Mouse (Mus musculus): Measurements from ENCODE around the gene Atxn7l1.

The Atxn7l1 gene

DNA sequence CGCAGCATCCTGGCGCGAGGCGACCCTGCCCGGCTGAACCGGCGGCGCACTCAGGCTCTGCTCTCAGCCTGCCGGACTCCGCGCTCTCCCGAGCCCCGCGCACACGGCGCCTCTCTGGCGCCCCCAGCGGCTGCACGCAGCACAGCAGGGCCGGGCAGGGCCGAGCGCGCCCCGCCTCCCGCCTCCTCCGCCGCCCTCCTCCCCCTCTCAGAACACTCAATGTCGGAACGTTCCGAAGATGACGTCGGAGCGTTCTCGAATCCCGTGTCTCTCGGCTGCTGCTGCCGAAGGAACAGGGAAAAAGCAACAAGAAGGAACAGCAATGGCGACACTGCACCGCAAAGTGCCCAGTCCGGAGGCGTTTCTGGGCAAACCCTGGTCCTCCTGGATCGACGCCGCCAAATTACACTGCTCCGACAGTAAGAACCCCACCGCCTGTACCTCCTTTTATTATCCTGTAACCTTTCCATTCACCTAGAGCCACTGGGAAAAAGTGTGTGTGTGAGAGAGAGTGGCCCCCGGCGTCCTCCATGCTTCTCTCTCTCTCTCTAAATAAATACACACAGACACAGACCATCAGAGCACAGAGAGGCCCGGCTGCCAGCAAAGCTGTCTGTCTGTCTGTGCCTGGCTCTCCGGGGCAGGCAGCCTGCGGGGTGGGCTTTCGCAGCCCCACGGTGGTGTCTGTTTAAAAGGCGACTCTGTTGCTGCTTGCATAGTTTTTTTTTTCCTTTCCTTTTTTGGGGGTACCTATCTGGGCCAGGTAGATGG lies at the start of gene Atxn7l1:
Atxn7l1 (plus strand) TSS at position 197 of the 771 bp plus-strand sequence.
- DNase-seq (ENCODE audit: low spot score in 2 of 2) = peak; percentile 76 to 93

DNA sequence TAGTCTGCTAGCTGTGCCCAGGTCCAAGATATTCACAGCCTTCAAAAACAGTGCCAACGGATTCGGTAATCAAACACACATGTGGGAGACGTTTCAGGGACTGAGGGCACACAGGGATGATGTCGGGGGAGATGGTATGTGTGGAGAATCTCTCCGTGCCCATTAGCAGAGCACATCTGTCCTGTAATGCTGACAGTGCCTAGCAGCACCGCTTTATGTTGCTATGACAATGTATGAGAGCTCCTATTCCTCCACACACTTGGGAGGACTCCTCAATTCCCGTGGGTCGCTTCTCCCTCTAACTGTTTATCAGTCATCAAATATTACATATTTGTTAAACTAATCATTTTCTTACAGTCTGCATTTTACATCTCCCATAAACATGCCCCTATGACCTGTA lies 45.9 kb upstream of the Atxn7l1 start:
- no peak for DNase-seq (ENCODE audit: low spot score in 2 of 2)

DNA sequence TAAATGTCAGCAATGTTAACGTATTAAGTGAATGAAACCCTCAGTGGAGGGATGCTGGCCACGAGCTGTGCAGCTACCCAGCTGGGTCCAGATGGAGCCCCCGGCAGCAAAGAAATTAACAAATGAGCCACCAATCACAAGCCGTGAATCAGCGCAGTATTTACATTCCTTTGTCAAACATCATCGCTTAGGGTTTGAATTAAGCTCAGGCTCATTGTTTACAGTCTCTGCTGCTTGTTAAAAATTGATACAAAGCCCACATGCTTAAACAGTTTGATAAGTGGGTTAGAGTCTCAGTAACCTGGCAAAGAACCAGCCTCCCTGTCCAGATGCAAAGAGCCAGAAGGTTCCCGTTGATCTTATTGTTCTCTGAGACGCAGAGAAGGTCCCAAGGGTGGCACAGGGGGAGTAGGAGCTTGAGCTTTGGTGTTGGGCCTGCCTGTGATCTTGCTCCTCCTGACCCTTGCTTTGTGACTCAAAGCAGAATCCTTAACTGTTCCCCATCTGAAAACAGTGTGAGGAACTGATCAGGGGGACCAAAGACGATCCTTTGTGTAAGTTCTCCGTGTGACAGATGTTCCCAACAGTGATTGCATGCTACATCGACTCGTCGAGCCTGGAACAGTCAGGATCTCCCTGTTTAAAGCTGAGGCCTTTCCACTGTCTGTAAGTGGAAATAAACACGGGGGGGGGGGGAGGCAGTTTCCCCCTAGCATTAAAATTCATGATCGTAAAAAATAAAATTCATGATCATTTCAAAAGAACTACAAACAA lies 45.0 kb upstream of the Atxn7l1 start:
- no peak for DNase-seq (ENCODE audit: low spot score in 2 of 2)

DNA sequence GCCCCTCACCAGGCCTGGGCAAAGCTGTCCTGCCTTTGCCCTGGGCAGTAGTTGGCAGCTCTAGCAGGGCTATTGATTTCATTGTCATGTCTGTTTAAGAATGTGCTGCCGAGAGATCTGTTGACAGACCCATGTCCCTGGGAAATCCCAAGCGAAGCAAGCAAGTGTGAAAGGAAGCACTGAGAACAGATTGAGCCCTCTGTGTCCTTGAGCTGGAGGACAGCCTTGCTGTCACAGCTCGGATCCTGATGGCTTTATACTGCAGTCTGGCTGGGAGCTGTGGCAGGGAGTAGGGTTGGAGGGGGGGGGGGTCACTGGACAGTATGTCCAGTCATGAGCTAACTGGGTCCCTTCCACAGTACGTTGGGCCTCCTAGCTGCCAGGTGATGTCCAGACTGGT lies 41.8 kb upstream of the Atxn7l1 start:
- DNase-seq (ENCODE audit: low spot score in 2 of 2) = no peak

DNA sequence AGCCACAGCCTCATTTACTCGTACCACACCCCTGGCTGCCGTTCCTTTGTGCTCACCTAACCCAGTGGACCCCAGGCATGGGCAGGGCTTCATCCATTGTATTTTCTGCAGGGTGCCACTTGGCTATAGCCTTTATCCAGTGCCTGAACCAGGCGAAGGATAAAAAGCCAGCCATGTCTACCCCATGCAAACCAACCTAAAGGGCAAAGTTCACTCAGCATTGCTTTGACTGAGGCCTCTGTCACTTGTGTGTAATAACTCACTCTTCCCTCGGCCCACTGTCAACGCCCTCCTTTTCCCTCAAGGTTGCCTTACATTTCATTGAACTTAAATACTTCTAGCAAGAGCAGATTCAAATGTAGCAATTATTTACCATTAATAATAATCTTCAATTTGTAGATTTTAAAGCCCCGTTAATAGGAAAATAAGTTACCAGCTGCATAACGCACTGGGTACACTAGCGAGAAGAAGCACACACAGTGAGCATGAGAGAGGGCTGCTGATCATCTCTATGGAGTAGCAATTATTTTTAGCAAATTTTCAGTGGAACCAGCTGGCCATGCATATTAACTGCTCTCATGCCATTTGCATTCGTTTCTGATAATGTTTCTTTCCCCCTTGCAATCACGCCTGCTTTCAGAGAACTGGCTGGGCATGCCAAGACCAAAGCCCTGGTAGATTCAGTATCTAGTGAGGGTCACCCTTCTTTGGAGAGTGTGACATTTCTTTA lies 40.9 kb upstream of the Atxn7l1 start:
- no peak for DNase-seq (ENCODE audit: low spot score in 2 of 2)

DNA sequence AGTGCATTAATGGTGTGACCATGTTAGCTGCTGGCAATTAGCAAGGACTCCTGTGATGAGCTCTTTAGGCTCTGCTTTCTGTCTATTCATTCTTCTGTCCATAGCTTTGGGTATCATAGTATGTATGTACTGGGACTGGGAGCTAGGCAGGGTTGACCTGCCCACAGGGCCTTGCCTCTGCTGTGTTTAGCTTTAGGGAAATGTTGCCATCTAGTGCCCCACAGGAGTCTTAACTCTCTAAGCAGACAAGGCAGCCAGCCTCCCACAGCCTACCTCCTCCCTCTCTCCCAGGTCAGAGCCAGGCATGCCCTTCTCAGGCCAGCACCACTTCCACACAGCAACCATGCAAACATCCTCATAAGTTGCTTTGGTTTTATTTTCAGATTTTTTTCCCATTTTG lies 38.0 kb upstream of the Atxn7l1 start:
- DNase-seq (ENCODE audit: low spot score in 2 of 2) = peak in 1 of 2 experiments; percentile 34

DNA sequence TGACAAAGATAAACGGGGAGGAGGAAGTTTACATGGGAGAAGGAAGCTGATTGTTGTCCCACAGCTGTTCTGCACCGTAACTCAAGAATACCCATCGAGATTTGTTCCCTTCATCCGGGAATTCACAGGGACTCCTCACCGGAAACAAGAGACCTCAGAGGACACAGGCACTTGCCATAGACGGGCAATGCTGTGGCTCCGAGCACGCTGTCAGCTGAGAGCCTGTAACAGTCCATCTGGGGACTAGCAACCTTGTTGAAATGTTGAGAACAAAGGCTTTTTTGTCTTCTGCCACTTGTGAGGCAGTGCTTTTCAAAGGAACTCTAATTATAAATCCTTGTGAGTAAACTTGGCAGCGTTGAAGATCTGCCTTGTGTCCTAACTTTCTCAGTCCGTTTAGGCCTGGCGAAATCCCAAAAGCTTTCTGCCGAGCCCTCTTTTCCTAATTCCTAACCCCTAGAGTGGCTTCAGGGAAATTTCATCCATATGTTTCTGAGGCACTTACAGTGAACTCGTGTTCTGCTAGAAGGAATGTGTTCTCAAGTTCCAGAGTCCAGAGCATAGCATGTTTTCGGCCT lies 36.5 kb upstream of the Atxn7l1 start:
- DNase-seq (ENCODE audit: low spot score in 2 of 2) = peak; percentile 22 to 51

DNA sequence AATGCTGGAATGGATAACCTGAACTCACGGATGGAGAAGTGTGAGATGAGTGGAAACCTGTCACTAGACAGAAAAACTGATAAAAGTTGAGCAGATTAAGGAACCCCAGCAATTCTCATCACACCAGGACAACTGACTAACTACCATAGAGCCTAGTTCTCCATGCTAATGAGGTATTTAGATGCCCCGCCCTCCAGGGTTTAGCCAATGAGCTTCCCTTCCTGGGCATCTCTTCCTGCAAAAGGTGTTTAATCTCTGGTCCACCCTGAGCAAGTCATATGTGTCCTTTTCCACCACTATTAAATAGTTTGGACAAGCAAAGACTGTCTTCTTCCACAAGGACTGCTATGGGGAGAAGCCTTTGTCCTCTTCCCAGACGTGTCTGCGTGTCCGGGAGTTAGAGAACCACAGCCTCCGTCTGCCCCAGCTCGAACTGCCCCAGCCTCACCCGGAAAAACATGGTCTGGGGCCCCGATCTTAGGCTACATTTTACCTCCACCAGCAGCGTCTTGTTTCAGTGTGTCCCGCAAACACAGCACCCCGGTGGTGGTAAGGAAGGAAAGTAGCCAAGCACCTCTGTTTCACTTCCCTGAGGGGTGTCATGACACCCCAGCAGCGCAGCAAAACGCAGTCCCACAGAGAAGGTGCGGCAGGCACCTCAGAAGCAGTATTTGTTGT lies 28.7 kb upstream of the Atxn7l1 start:
- DNase-seq (ENCODE audit: low spot score in 2 of 2) = no peak

DNA sequence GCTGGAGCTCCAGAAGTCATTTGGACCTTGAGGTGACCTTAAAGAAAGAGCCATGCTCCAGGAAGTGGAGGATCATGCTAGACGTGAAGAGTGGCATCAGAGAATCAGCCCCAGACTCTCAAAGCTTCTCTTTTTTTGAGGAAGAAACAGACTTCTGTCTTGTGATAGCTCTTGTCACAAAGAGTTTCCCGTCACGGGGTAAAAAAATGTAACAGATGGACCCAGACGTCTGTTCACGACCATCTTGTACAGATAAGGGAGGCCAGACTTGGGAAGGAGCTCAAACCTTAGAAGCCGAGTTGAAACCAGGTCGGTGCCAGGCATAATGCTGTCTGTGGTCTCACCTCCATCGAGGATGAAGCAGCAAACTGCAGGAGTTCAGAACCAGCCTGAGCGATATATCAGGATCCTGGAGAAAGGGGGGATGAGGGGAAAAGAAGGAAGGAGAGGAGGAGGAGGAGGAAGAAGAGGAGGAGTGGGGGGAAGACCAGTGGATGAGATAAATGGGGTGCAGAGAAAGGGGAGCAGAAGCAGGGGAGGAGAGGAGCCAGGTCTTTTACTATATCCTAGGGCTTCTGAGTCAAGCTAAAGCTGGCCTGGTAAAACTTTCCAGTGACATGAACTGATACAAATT lies 21.8 kb upstream of the Atxn7l1 start:
- DNase-seq (ENCODE audit: low spot score in 2 of 2) = no peak

DNA sequence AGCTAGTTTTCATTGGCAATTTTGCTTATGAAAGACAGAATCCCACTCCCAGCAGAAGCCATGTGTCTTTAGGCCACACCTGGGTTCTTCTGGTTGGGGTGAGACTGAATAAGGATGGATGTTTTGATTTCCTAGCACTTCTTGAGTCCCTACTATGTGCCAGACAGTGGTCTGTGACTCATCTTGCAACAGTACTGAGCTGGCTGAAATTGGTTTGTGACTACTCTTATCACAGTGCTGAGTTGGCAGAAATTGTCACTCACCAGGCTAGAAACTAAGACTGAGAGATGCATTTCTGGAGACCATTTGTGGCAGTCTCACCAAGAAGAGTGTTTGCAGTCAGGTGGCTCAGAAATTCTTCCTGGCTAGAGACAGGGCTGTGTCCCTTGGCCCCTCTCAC lies 21.2 kb upstream of the Atxn7l1 start:
- DNase-seq (ENCODE audit: low spot score in 2 of 2) = no peak

DNA sequence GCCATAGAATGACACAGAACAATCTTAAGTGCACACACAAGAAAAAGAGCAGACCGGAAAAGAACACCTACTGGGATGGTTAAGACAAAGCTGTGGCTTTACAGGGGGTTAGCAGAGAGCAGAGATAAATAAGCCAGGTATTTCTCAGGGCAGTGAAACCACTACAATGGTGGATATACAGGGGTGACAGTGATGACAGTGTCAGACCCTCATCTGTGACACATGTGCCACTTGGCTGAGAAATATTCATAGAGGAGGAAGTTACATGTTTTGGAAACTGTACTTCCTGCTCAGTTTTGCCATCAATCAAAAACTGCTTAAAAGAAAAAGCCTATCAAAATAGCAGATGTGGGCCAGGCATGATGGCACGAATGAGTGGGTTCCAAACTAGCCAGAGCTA lies 19.4 kb upstream of the Atxn7l1 start:
- no peak for DNase-seq (ENCODE audit: low spot score in 2 of 2)

DNA sequence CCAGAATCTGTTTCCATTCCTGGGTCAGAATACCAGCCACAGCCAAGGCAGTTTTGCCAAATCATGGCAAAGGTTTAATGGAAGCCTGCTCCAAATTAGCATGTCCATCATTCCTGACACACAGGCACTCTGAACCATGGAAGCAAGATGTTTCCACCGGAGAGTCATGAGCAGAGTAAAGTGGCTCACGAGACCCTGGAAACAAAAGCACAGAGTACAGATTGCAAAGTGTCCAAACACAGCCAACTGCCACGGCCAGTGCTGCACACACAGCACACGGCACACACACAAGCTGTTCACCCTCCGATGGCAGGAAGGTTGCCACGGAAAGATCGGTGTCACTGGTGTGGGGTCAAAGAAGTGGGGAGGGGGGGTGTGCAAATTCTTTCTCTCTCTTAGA lies 18.8 kb upstream of the Atxn7l1 start:
- DNase-seq (ENCODE audit: low spot score in 2 of 2) = no peak

DNA sequence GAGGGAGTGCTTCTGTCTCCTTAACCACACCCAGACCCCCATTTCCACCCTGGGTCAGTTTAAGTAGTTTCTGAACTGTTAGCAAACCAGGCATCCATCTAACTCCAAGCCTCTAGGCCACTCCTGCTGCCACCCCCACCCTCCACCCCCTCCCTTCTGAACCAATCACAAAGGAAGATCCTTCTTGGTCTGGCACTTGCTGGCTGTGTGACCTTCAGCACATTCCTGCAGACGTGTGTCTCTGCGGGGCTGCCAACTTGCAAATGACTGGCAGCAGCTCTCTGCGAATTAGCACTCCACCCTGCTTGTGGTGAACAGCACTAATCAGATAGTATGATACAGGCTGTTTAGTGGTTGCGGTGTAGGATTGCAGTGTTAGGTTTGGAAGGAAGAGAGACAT lies 18.1 kb upstream of the Atxn7l1 start:
- no peak for DNase-seq (ENCODE audit: low spot score in 2 of 2)

DNA sequence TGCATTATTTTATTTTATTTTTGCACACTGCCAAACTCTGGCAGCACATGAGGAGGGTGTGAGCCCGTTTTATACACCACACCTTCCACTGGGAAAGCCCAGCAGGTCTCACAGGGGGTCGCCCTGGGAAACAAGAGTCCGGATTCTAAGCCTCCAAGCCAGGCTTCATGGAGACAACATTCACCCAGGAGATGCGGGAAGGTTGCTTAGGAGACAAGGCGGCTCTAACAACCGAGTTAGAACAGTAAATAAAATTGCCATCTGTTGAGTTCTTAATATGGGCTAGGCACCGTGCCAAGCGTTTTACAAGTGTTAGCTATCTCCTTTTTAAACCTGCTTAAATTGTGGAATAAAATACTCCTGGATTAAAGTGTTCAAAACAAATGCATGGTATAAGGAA lies 17.1 kb upstream of the Atxn7l1 start:
- DNase-seq (ENCODE audit: low spot score in 2 of 2) = peak; percentile 36 to 81

DNA sequence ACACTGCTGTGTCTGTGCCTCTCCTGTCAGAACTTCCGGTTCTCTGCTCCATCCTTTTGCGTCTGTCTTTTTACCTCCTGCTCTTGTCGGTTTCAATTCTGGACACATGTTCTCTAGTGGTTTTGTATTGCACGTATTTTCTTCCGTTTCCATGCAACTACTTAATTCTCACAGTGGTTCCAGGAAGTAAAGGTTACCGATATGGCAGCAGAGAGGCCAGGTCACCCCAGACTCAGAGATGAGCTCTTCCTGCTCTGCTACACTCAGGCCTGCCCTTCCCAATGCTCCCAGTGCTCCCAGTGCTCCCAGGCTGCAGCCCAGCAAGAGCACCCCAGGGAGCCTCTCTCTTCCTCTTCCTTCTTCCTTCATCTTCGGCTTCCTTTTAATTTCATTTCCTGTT lies 15.7 kb upstream of the Atxn7l1 start:
- no peak for DNase-seq (ENCODE audit: low spot score in 2 of 2)

DNA sequence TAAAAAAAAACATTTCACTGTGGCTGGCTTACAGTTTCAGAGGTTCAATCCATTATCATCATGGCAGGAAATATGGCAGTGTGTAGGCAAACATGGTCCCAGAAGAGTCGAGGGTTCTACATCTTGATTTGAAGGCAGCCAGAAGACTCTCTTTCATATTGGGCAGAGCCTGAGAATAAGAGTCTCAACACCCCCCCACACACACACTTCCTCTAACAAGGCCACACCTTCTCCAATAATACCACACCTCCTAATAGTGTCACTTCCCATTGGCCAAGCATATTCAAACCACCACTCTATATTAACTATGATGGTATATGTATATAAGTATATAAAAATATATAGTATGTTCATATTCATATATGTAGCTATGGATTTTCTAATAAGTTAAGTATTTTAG lies 9.6 kb upstream of the Atxn7l1 start:
- no peak for DNase-seq (ENCODE audit: low spot score in 2 of 2)

DNA sequence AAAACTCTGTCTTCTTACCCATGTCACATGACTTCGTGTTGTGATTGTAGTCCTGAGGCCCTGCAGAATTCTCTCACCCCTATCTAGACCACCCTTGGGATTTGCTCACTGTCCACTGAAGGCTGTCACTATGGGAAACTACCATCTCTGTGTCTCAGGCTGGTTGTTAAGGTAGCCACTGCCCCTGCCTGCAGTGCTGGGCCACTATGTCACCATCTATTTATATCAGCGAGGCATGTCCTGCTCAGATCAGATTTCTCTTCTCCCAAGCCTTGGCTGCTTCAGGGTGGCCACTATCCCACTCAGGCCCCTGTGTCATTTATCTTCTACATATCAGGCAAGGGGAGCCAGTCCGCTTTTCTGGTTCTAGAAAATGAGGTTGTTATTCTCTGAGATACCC lies 8.4 kb upstream of the Atxn7l1 start:
- DNase-seq (ENCODE audit: low spot score in 2 of 2) = no peak

DNA sequence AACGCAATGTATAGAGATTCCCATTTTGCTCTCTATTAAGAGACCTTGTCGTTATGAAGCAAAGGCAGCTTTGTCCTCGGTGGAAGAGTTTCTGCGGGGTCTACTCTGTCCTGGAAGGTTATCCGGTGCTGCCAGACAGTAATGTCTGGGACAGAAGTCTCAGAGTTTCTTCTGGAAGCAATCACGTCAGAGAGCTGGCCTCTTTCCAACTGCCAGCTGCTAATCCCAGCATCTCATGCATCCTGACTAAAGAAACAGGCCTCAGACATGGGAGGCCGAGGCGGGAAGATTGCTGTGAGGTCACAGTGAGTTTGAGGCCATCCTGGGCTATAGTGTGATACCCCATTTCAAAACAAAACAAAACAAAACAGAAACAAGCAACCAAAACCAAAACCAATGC lies 3.0 kb upstream of the Atxn7l1 start:
- no peak for DNase-seq (ENCODE audit: low spot score in 2 of 2)

DNA sequence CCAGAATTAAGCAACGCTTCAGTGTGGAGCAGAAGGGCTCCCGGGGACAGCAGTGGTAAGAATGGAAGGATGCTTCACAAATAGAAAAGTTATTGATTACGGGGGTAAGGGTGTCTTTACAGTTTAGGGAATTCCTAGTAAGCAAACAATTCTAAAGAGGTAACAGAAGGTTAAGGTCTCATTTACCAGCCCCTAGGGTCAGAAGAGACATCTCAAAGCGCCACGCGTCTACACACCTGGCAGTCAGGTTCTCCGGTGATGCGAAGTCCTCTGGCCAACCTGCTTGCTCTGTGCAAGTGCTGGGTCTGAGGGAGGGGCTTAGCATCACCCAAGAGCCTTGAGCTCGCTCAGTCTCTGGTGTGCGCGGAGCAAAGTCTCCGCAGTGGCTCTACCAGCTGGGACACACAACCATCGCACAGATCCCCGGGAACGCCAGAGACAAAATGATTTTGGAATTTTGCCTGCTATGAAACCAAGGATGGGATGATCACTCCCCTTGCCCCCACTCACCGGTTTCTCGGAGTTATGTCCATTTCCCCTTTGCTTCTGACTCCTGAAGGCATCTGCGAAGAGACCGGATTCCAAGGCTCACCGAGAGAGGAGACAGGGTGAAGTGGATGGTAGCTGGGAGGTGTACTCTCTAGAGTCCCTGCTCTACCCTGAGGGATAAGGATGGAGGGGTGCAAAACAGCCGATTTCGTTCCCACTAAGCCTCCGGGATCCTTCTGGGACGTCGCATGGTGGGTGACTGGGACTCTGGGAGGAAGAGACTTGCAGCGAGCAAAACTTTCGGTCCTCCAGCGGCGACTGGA lies 665 bp upstream of the Atxn7l1 start:
- DNase-seq (ENCODE audit: low spot score in 2 of 2) = no peak

DNA sequence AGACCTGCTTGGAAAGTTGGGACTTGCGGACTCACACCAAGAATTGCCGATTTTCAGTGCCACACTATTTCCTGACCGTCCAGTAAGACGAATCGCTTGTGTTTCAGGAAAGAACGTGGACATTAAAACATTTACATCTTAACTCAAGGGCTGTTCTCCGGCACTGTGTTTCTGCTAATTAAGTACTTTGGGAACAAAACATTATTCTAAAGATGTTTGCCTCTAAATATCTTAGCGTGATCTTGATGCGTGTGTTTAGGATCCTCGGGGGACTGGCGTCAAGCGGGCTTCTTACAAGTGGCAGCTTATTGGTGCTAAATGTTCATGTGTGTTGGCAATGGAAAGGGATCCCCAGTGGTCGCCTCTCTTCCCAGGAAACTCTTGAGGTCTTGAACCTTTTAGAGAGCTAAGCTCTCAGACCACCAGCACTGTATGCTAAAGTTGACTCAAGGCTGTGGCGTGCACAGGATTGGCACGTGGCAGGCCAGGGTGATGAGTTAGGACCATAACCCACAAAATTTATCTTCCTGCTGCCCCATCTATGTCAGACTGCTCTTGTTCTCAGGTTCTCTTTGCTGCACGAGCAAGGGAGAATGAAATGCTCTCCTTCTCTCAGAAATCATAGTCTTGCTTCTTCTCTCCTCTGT lies 2.2 kb downstream of the Atxn7l1 start:
- DNase-seq (ENCODE audit: low spot score in 2 of 2) = no peak

Data from left cerebral cortex, adult 9 months (tissue).